Mouse (Mus musculus) adrenal gland (tissue): ENCODE measurements around the gene Jak3.

Experiments
- intact Hi-C: fragments of 180-260 bp; cut with DNase I; formaldehyde crosslinking; loops from one replicate; pipeline ENCODE4 v1.15.1; 2025
- long read RNA-seq, 2 experiments: library from polyadenylated mRNA; unstranded; transcript quantifications; one replicate each; pipeline ENCODE4 v2.0.0; 2020; ENCODE audit warnings: borderline replicate concordance in 1 of 2; ENCODE audit not compliant: insufficient replicate concordance in 1 of 2

Jak3 gene
- long read RNA-seq, experiment 1, full-length matches to known transcripts, result 2 of 5 reads
- long read RNA-seq, experiment 1, partial matches to known transcripts, result 3 of 5 reads
- long read RNA-seq, experiment 1, other reads (novel, unspliced or antisense), result 0 of 5 reads
- long read RNA-seq, experiment 2, full-length matches to known transcripts, result 2 of 4 reads
- long read RNA-seq, experiment 2, partial matches to known transcripts, result 1 of 4 reads
- long read RNA-seq, experiment 2, other reads (novel, unspliced or antisense), result 1 of 4 reads

GRCm38 (mm10) chr8:71676020-71676741 is at the start of gene Jak3:
TSS of gene Jak3 (plus strand) at chr8:71676296.
- intact Hi-C loops, result no loop called here

- intact Hi-C loops, result no loop called here
Measured at GRCm38 (mm10) chr8:71626753-71627152, 49.3 kb upstream of the Jak3 start.

GRCm38 (mm10) chr8:71627265-71628099 is 48.6 kb upstream of the Jak3 start:
- intact Hi-C loops, result no loop called here

- intact Hi-C loops, result no loop called here
Measured at GRCm38 (mm10) chr8:71628396-71629095, 47.5 kb upstream of the Jak3 start.

GRCm38 (mm10) chr8:71629096-71629697 is 46.9 kb upstream of the Jak3 start:
- intact Hi-C loops, result no loop called here

- intact Hi-C loops, result no loop called here
Measured at GRCm38 (mm10) chr8:71629781-71630212, 46.3 kb upstream of the Jak3 start.

GRCm38 (mm10) chr8:71630761-71631160 is 45.3 kb upstream of the Jak3 start:
- intact Hi-C loops, result no loop called here

GRCm38 (mm10) chr8:71631897-71632296 is 44.2 kb upstream of the Jak3 start:
- intact Hi-C loops, result no loop called here

GRCm38 (mm10) chr8:71633164-71633563 is 42.9 kb upstream of the Jak3 start:
- intact Hi-C loops, result no loop called here

GRCm38 (mm10) chr8:71633981-71634667 is 42.0 kb upstream of the Jak3 start:
- intact Hi-C loops, result no loop called here

- intact Hi-C loops, result no loop called here
Measured at GRCm38 (mm10) chr8:71637149-71638095, 38.7 kb upstream of the Jak3 start.

GRCm38 (mm10) chr8:71638321-71638720 is 37.8 kb upstream of the Jak3 start:
- intact Hi-C loops, result no loop called here

GRCm38 (mm10) chr8:71639318-71639717 is 36.8 kb upstream of the Jak3 start:
- intact Hi-C loops, result no loop called here

GRCm38 (mm10) chr8:71645510-71645909 is 30.6 kb upstream of the Jak3 start:
- intact Hi-C loops, result no loop called here

- intact Hi-C loops, result loop anchor here (10.0 kb wide), 1 partner anchor 210 kb away; no protein-coding TSS in a partner anchor
Measured at GRCm38 (mm10) chr8:71654600-71654999, 21.5 kb upstream of the Jak3 start.

- intact Hi-C loops, result loop anchor here (10.0 kb wide), 1 partner anchor 213 kb away; no protein-coding TSS in a partner anchor
Measured at GRCm38 (mm10) chr8:71657816-71658215, 18.3 kb upstream of the Jak3 start.

- intact Hi-C loops, result loop anchor here (10.0 kb wide), 1 partner anchor 214 kb away; no protein-coding TSS in a partner anchor
Measured at GRCm38 (mm10) chr8:71658515-71659049, 17.5 kb upstream of the Jak3 start.

- intact Hi-C loops, result loop anchor here (2.0 to 10.0 kb wide), 3 partner anchors 47 to 215 kb away; partner anchors contain the start of genes Colgalt1 and Fam129c
Measured at GRCm38 (mm10) chr8:71659751-71660150, 16.3 kb upstream of the Jak3 start.
